Mouse (Mus musculus) left cerebral cortex, postnatal 4 days (tissue): Measurements from ENCODE around the gene Sparc. TPM values are rescaled to one million over a fixed set of nuclear protein-coding genes. Genes with fewer than 3 reads are reported as not detected.

Source experiments
- DNase-seq: peaks from one replicate; pipeline ENCODE4 v3.0.0-alpha.2; 2022
- intact Hi-C: fragments of 180-260 bp; cut with DNase I; formaldehyde crosslinking; loops from one replicate; pipeline ENCODE4 v1.15.1; 2025
- total RNA-seq, 2 experiments: library from RNA; stranded (reverse); gene quantifications; 2 replicates each; pipeline ENCODE4 v1.2.3; 2021

Sparc gene
- total RNA-seq, 2 experiments from 2014 or later: 228 to 243 TPM

DNA sequence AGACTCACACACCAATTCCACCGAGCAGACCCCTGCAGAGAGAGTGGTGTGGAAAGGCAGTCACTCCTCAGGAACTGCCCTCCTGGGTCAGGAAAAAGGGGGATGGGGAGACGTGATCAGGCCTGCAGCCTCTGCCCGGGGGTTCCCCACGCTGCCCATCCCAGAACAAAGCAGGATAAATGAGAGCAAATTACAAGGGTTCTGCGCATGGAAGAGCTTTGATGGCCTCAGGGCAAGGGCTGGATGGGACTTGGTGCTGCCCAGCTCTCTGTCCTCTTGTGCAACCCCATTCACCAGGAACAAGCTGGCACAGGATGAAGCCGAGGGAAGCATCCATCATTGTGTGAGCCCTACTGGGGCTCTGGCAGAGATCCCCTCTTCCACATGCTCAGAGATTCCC, 51.0 kb downstream of the Sparc start:
- DNase-seq: peak; percentile 50
- intact Hi-C loops: no loop called here

DNA sequence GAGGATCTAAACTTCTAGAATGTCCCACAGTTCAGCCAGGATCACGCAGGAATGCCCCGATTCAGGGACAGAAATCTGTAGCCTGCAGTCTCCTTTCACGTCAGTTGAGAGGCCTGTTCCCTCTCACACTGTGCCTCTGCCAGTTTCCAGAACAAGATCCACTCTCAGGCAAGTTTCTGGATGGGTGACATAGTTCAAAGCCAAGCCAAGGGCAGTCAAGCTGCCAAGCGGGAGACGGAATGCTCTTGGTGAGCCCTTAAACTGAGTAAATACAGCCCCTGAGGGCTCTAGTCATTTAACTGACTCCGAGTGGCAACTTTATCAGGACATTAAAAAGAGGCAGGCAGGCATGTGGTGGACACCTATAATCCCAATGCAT, 53.9 kb downstream of the Sparc start:
- intact Hi-C loops: no loop called here
- no peak for DNase-seq

DNA sequence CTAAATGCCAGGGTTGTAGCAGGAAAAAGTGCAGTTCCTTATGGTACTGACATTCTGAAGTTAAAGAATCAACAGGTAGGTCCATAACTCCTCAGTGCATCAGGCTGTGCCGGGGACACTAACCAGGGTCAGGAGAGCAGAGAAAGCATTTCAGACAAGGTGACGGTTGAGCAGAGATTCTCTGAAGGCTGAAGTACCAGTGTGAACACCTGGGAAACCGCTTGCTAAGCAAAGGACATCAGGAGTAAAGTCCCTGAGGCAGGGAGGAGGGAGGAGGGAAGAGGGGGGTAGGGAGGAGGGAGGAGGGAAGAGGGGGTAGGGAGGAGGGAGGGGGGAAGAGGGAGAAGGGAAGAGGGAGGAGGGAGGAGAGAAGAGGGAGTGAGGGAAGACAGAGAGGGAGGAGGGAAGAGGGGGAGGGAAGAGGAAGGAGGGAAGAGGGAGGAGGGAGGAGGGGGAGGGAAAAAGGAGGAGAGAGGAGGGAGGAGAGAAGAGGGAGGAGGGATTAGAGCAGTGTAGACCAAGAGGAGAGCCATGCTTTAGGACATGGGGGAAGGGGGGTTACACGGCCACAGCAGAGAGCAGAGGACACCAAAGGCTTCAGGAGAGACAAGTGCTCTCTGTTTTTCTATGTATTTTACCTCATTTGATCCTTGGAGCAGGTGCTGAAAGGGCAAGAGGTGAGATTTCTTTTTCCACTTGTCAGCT, 54.4 kb downstream of the Sparc start:
- DNase-seq: no peak
- intact Hi-C loops: no loop called here

- intact Hi-C loops: no loop called here
- no peak for DNase-seq
Measured at GRCm38 (mm10) chr11:55367783-55368182, 55.2 kb downstream of the Sparc start.

DNA sequence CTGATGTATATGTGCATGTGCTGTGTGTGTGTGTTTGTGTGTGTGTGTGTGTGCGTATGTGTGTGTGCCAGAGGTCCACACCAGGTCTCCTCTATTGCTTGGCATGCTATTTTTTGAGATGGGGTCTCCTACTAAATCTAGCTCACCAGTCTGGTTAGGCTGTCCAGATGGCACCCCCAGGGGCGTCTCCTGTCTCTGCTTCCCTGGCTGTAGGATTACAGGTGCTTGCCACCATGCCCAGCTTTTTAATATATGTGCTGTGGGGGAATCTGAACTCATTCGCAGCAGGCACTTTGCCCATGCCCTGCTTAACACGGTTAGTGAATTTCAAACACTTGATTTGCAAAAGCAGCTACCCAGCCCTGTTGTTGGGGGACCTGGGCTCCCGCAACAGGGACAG, 57.1 kb downstream of the Sparc start:
- intact Hi-C loops: no loop called here
- no peak for DNase-seq

- intact Hi-C loops: no loop called here
- no peak for DNase-seq
Measured at GRCm38 (mm10) chr11:55365242-55365641, 57.7 kb downstream of the Sparc start.

DNA sequence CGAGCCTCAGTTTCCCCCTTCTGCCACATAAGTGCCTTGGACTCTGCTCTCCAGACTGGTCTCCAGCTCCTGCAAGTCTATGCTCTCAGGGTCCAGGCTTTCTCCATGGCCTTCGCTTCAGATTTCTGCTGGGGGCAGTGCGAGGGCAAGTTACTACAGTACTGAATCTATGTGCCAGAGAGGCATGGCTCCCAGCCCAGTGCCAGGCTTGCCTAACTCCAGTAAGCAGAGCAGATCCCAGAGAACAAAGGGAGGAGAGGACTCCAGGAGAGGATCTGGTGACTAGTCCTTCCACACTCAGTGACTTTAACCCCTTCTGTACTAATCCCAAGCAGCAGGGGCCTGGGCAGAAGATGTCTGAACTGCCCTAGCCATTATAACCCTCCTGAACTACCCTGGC, 58.3 kb downstream of the Sparc start:
- intact Hi-C loops: no loop called here
- peak; percentile 49 for DNase-seq

DNA sequence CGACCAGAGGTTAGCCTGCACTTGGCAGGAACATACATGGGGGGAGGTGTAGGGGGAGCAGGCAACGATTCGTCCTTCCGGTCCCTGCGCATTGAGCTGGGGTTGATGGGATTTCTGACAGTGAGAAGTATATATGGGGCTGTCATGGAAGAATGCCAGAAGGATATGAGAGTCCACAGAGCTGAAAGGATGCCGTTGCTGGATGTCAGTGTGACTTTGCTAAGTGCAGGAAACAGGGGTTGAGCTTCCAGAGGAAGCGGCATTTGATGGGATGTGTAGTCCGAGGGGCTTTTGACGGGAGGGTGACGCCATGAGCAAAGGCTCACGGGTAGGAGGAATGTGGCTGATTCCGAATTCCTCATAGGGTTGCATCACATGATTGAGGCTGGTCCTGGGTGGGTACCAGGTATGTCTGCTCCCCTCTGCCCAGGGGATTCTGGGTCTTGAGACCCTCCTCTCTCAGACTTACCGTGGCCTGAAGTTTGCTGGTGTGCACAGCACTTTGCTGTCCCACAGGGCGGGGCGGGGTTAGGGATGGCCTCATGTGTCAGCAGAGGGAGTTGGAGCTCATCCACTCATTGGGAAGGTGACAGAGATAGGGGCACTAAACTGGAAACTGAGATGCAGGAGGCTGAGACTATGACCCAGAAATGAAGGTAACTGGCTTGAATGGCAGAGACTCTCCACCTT, 64.7 kb downstream of the Sparc start:
- DNase-seq: no peak
- intact Hi-C loops: no loop called here

- intact Hi-C loops: no loop called here
- peak; percentile 43 for DNase-seq
Measured at GRCm38 (mm10) chr11:55356846-55357245, 66.1 kb downstream of the Sparc start.

Other genes with a start within 250 kb of the Sparc start
- under 1 TPM in 1 of 2 experiments, not detected in 1; 0.52 TPM for gene Slc36a2, start 238.1 kb downstream of the Sparc start, total RNA-seq
- gene Slc36a1, start 218.8 kb downstream of the Sparc start, total RNA-seq: 10 to 100 TPM; 33.5 to 41.3 TPM
- gene Fat2, start 86.6 kb downstream of the Sparc start, total RNA-seq: under 1 TPM; 0.70 to 0.86 TPM
- gene Atox1, start 38.1 kb upstream of the Sparc start, total RNA-seq: 100 to 1,000 TPM; 124 to 130 TPM
- 10 to 100 TPM; 53.1 to 56.4 TPM for gene G3bp1, start 46.5 kb upstream of the Sparc start, total RNA-seq
- under 1 TPM in 1 of 2 experiments, not detected in 1; 0.48 TPM for gene Glra1, start 185.0 kb upstream of the Sparc start, total RNA-seq